Mouse (Mus musculus): Measurements from ENCODE around the gene Ppp6r2.

The Ppp6r2 gene

GRCm38 (mm10) chr15:89277366-89277765 is 66.0 kb downstream of the Ppp6r2 start:
- no peak for TF ChIP-seq GATA4 (IDR thresholded peaks at IDR 0.05; ENCODE audit: insufficient replicate concordance, low read length)

DNA sequence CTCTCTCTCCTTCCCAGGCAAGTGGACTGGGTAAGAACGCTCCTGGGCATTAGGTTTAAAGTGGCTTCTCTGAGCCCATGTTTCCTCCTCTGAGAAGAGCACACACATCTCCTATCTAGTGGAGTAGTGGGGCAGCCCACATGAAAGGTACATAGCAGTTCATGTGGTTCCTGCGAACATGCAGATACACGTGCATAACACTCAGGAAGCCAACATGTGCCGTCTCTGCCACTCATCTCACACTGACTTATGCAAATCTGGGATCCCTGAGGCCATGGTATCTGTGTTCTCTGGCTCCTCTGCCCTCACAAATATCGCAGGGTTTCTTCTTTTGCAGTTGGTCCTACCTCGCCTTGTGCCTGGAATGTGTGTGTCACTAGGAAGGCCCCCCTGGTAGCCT is 71.2 kb downstream of the Ppp6r2 start:
- no peak for TF ChIP-seq GATA4 (IDR thresholded peaks at IDR 0.05; ENCODE audit: insufficient replicate concordance, low read length)

DNA sequence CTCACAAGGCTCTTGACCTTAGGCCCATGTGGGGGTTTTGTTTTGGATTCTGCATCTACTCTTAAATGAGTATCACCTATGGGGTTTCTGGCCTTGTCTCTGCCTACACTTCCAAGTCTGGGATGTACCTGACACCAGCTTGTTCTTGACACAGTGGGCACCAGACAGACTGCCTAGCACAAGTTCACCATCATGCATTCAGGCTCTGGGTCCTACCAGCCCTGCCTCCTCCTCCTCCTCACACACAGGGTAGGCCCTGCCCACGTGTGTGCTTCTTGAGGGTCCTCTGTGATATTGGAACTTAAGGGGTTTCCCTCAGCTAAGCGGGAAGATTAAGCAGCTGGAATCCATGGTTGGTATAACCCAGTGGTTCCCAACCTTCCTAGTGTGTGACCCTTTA is 72.7 kb downstream of the Ppp6r2 start:
- TF ChIP-seq GATA4 (IDR thresholded peaks at IDR 0.05; ENCODE audit: insufficient replicate concordance, low read length): no peak

DNA sequence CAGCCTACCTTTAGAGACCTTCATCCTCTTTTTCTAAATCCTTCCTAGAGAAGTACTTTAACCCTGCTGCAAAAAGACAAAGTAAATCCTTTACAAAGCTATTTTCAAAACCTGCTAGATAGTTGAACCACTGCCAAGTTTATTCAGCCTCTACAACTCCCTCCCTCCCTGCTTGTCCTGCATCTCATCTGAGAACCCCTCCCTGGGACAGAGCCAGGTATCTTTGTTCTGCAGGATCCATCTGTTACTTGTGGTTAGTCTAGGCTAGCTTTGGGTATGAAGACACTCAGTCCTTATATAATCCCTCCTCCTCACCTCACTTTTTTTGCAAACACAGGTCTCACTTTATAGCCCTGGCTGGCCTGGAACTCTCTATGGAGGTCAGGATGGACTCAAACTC is 73.7 kb downstream of the Ppp6r2 start:
- no peak for TF ChIP-seq GATA4 (IDR thresholded peaks at IDR 0.05; ENCODE audit: insufficient replicate concordance, low read length)

DNA sequence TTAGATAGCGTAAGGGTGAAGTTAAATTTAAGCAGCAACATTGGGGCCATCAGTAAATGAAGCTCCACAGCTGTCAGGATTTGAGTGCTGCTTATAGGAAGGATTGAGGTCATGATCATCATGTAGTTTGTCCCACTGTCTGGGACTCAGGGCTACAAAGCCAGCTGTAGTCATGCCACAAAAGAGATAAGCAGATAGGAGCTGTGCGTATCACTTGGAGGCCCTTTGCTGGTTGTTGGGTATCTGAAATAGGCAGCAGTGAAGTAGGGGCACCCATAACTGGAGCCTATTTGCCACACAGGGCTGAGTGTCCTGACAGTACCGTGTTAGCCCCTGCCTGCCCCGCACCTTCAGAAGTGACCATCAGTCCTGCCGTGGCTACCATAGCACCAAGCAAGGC is 74.1 kb downstream of the Ppp6r2 start:
- no peak for TF ChIP-seq GATA4 (IDR thresholded peaks at IDR 0.05; ENCODE audit: insufficient replicate concordance, low read length)

DNA sequence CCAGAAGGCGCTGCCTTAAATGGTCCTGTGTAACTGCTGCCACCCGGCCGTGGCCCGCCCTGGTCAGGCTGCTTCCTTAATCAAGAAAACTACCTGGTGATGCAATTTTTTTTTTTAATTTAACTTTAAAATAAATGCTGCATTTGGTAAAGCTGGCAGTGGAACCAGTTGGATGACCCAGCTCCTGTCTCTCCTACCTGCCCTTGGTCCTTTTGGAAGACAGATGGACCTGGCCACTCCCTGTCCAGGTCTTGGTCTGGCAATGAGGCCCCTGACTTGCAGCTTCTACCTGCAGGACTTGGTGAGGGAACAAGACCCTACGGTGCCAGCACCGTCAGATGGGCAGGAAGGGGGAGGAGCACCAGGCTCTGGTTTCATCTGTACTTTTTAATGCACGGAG is 74.8 kb downstream of the Ppp6r2 start:
- no peak for TF ChIP-seq GATA4 (IDR thresholded peaks at IDR 0.05; ENCODE audit: insufficient replicate concordance, low read length)

DNA sequence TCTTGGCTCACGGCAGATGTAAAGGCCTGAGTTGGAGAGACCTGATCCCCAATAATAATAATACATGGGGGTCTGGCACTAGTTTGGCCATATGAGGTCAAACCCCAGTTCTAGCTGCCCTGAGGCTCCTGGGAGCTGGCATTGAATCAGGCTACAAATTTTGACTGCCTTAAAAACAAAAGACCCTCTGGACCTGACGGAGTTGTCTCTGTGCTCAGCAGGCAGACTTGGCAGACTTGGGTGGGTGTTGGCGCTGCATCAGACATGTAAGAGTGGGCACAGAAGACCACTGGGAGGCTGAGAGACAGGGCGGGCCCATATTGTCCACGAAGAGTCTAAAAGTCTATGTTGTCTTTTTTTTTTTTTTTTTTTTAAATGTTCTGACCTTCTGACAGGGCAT is 75.2 kb downstream of the Ppp6r2 start:
- TF ChIP-seq GATA4 (IDR thresholded peaks at IDR 0.05; ENCODE audit: insufficient replicate concordance, low read length): no peak

GRCm38 (mm10) chr15:89288227-89288767 is 76.9 kb downstream of the Ppp6r2 start:
- TF ChIP-seq GATA4 (IDR thresholded peaks at IDR 0.05; ENCODE audit: insufficient replicate concordance, low read length): no peak

- TF ChIP-seq GATA4 (IDR thresholded peaks at IDR 0.05; ENCODE audit: insufficient replicate concordance, low read length): no peak
Observed at GRCm38 (mm10) chr15:89289455-89289854, 78.1 kb downstream of the Ppp6r2 start.

DNA sequence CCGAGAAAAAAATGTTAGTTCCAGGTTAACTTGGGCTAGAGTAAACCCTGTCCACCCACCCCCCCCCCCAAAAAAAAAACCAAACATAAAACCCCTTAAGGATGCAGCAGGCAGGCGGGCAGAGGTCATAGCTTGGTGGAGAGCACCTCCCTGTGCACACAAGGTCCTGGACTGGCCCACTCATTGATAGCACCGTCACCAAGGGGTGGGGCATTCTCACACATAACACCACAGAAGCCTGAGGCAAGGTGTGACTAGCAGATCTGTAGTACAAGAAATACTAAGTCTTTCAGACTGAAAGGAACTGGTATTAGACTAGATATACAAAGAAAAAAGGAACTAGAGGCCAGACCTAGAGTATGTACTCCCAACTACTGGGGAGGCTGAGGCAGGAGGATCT is 80.2 kb downstream of the Ppp6r2 start:
- no peak for TF ChIP-seq GATA4 (IDR thresholded peaks at IDR 0.05; ENCODE audit: insufficient replicate concordance, low read length)

- TF ChIP-seq GATA4 (IDR thresholded peaks at IDR 0.05; ENCODE audit: insufficient replicate concordance, low read length): no peak
Observed at GRCm38 (mm10) chr15:89292795-89293194, 81.4 kb downstream of the Ppp6r2 start.

- no peak for TF ChIP-seq GATA4 (IDR thresholded peaks at IDR 0.05; ENCODE audit: insufficient replicate concordance, low read length)
Observed at GRCm38 (mm10) chr15:89293778-89294177, 82.4 kb downstream of the Ppp6r2 start.

- no peak for TF ChIP-seq GATA4 (IDR thresholded peaks at IDR 0.05; ENCODE audit: insufficient replicate concordance, low read length)
Observed at GRCm38 (mm10) chr15:89295580-89296165, 84.3 kb downstream of the Ppp6r2 start.

- TF ChIP-seq GATA4 (IDR thresholded peaks at IDR 0.05; ENCODE audit: insufficient replicate concordance, low read length): no peak
Observed at GRCm38 (mm10) chr15:89296465-89296864, 85.1 kb downstream of the Ppp6r2 start.

DNA sequence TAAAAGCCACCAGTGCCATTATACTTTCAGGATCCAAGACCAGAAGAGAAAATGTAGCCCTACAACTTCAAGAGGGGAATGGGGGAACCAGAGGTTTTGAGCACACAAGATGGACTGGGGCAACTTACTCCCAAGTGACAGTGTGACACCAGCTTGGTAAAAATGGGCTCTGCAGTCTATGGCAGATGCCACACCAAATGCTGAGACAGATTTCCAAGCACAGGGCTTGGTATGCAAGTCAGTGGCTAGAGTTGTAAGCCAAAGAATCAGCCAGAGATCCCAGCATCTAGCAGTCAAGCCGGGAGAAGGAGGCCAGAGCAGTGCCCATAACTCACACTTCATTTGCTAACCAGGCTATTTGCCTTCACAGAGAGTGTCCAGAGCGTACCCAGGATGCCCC is 86.3 kb downstream of the Ppp6r2 start:
- no peak for TF ChIP-seq GATA4 (IDR thresholded peaks at IDR 0.05; ENCODE audit: insufficient replicate concordance, low read length)

DNA sequence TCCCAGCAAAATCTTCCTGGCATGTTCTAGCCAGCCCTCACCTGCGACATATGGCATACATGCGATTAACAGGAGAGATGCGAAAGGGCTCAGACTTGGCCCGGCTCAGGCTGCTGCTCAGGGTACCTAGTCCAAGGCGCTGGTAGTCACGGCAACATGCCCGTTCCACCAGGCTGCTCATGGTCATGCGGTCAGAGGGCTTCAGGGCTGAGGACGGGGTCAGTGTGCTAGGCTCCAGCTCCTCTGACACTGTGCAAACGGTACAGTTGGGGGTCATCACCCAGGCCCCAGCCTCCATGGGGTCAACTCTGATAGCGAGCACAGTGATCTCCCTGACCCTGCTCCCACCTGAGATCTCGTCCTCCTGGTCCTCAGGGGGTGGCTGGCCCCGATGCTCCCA is 88.8 kb downstream of the Ppp6r2 start:
- no peak for TF ChIP-seq GATA4 (IDR thresholded peaks at IDR 0.05; ENCODE audit: insufficient replicate concordance, low read length)

- TF ChIP-seq GATA4 (IDR thresholded peaks at IDR 0.05; ENCODE audit: insufficient replicate concordance, low read length): no peak
Observed at GRCm38 (mm10) chr15:89300600-89300999, 89.2 kb downstream of the Ppp6r2 start.

All from liver, adult (tissue).